Mouse (Mus musculus) liver, embryonic 12.5 days (tissue): ENCODE data around the gene Ing5. TPM values are rescaled to one million over a fixed set of nuclear protein-coding genes. Genes with fewer than 3 reads are reported as not detected.
"Not testable (repeated sequence)": the region's sequence is repeated elsewhere in the genome, so short reads cannot be mapped to it uniquely, and the experiment has no call there.

Experiments
- ATAC-seq: fragments of 200-750 bp; cut with Nextera tagmentation; 2 replicates; pipeline ENCODE4 v1.8.0; 2017; ENCODE audit warnings: moderate number of reproducible peaks, mild to moderate bottlenecking, moderate library complexity
- H3K27ac ChIP-seq: fragments of 300-500 bp; sonication (generic); 2 replicates; pipeline ENCODE4 v1.5.1; 2016; ENCODE audit warnings: mild to moderate bottlenecking
- H3K27me3 ChIP-seq: fragments of 300-500 bp; sonication (generic); replicated peaks from 2 replicates; pipeline ENCODE4 v1.6.1; 2016; ENCODE audit warnings: mild to moderate bottlenecking, moderate library complexity
- H3K36me3 ChIP-seq: fragments of 300-500 bp; sonication (generic); 2 replicates; pipeline ENCODE4 v1.6.1; 2016; ENCODE audit warnings: mild to moderate bottlenecking, moderate library complexity
- H3K4me1 ChIP-seq: fragments of 300-500 bp; sonication (generic); 2 replicates; pipeline ENCODE4 v1.6.1; 2016
- H3K4me2 ChIP-seq: fragments of 300-500 bp; sonication (generic); 2 replicates; pipeline ENCODE4 v1.6.1; 2016; ENCODE audit warnings: mild to moderate bottlenecking, moderate library complexity
- H3K4me3 ChIP-seq: fragments of 300-500 bp; sonication (generic); 2 replicates; pipeline ENCODE4 v1.5.1; 2016; ENCODE audit warnings: mild to moderate bottlenecking, moderate library complexity
- H3K9ac ChIP-seq: fragments of 300-500 bp; sonication (generic); 2 replicates; pipeline ENCODE4 v1.6.1; 2016; ENCODE audit warnings: mild to moderate bottlenecking, moderate library complexity
- H3K9me3 ChIP-seq: fragments of 300-500 bp; sonication (generic); replicated peaks from 2 replicates; pipeline ENCODE4 v1.6.1; 2016; ENCODE audit warnings: mild to moderate bottlenecking, moderate library complexity
- WGBS: fragments of 180-500 bp; shearing (Covaris S2); methylation state at CpG from one replicate; pipeline ENCODE4 v1.1.7; 2016; ENCODE audit not compliant: insufficient replicate concordance; 5-methylcytosine and 5-hydroxymethylcytosine counted together
- polyA plus RNA-seq: library from polyadenylated mRNA; unstranded; fragments of >200 nt; fragmentation: Nextera tagmentation; extraction: Ambion mirVana; gene quantifications from 2 replicates; pipeline ENCODE4 v1.2.1, GENCODE M21; 2016

Gene Ing5
- polyA plus RNA-seq, 1 experiment from 2014 or later: 15.5 TPM

DNA sequence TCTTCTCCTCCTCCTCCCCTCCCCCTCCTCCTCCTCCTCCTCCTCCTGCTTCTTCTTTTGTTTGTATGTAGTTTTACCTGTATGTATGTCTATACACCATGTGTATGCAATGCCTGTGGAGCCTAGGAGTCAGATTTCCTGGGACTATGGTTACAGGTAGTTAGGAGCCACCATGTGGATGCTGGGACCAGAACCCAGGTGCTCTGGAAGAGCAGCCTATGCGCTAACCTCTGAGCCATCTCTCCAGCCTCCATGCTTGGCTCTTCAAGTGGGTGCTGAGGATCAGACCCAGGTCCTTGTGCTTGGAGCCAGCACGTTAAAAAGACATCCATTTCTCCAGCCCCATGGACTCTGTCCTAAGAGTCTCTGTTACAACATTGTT, 32.8 kb downstream of the Ing5 start:
- H3K27me3 ChIP-seq: no peaks in the 10 kb centered on the region
- H3K4me2 ChIP-seq: no peak overlapping the region
- 84% methylated on average over 2 of the region's 2 CpGs for WGBS
- no peak overlapping the region for H3K4me3 ChIP-seq
- H3K4me1 ChIP-seq: no peaks in the 10 kb centered on the region
- H3K27ac ChIP-seq: no peak overlapping the region
- H3K36me3 ChIP-seq: peaks cover 35% of the 10 kb centered on the region
- no peak for ATAC-seq
- H3K9me3 ChIP-seq: no peaks in the 10 kb centered on the region
- no peak overlapping the region for H3K9ac ChIP-seq

DNA sequence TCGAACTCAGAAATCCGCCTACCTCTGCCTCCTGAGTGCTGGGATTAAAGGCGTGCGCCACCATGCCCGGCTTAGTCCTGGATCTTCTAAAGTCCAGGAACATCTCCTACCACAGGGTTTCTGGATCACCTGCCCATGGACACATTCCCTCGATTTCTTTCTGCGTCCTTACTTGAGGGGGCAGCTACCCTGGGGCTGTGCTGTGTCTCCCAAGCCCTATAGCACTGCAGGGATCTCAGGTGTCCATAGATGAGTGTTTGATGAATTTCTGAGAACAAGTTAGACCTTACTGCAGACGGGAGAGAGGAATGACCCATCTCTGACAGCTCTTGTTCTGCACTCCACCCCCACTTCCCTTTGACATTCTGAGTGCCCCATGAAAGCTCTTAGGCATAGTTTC, 33.6 kb downstream of the Ing5 start:
- Histone ChIP-seq H3K4me3 (no peak overlapping the region), H3K4me2 (no peak overlapping the region), H3K27me3 (no peaks in the 10 kb centered on the region), H3K4me1 (no peaks in the 10 kb centered on the region), H3K9me3 (no peaks in the 10 kb centered on the region), H3K27ac (no peak overlapping the region), H3K9ac (no peak overlapping the region), H3K36me3 (peaks cover 35% of the 10 kb centered on the region)
- no peak for ATAC-seq
- WGBS: 78% methylated on average over 8 of the region's 8 CpGs

DNA sequence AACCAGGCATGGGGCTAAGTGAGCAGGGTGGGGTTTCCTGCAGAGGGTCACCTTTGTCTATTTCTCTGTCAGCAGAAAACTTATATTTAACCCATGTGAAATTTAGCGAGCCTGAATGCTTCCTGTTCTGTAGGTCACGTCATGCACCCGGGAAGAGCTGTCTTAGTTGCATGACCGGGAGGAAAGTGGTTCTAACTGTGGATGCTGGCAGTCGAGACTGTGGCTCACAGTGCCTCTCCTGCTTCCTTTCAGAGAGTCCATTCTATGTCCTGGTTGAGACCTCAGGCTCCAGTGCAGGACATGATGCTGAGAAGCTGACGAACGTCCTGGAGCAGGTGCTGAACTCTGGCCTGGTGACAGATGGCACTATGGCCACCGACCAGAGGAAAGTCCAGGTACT, 34.8 kb downstream of the Ing5 start:
- 81% methylated on average over 8 of the region's 8 CpGs for WGBS
- H3K4me1 ChIP-seq, H3K27ac ChIP-seq, H3K4me3 ChIP-seq, H3K9me3 ChIP-seq, H3K4me2 ChIP-seq, ATAC-seq, H3K9ac ChIP-seq, H3K27me3 ChIP-seq: not testable (repeated sequence)
- peaks cover 35% of the 10 kb centered on the region for H3K36me3 ChIP-seq

- not testable (repeated sequence) for ATAC-seq, H3K27ac ChIP-seq, H3K4me1 ChIP-seq, H3K4me3 ChIP-seq, H3K4me2 ChIP-seq, H3K9me3 ChIP-seq, H3K36me3 ChIP-seq, H3K27me3 ChIP-seq, H3K9ac ChIP-seq
- 68% methylated on average over 2 of the region's 3 CpGs for WGBS
Observed at GRCm38 (mm10) chr1:93845766-93846366, 42.1 kb downstream of the Ing5 start.

GRCm38 (mm10) chr1:93855790-93856189, 52.0 kb downstream of the Ing5 start:
- H3K4me3 ChIP-seq, H3K36me3 ChIP-seq, H3K27ac ChIP-seq, H3K9ac ChIP-seq, ATAC-seq, H3K4me2 ChIP-seq, H3K27me3 ChIP-seq, H3K4me1 ChIP-seq, H3K9me3 ChIP-seq: not testable (repeated sequence)
- WGBS: 34% methylated on average over 4 of the region's 4 CpGs

DNA sequence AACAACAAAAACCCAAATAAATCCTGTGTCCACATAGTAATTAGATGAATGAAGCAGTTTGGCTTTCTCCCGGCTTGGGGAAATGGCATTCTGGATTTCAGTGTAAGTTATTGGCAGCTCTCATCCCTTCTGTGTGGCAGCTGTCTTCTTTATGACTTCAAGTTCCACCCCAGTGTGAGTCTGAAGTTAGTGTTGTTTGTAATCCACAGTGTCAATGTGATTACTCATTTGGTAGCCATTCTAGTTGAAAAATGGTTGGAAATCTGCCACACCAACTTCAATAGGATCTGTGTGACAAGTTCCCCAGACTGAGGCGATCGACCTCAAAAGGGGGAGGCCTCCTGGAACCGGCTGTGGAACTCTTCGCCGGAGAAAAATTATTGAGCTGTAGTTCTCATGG, 53.6 kb downstream of the Ing5 start:
- Histone ChIP-seq H3K36me3 (no peaks in the 10 kb centered on the region), H3K9ac (no peak overlapping the region), H3K4me3 (no peak overlapping the region), H3K4me2 (no peak overlapping the region), H3K27ac (no peak overlapping the region), H3K27me3 (no peaks in the 10 kb centered on the region), H3K4me1 (no peaks in the 10 kb centered on the region), H3K9me3 (no peaks in the 10 kb centered on the region)
- 83% methylated on average over 6 of the region's 6 CpGs for WGBS
- no peak for ATAC-seq

- H3K4me3 ChIP-seq: no peak overlapping the region
- no peaks in the 10 kb centered on the region for H3K27me3 ChIP-seq
- 72% methylated on average over 3 of the region's 3 CpGs for WGBS
- H3K9ac ChIP-seq: no peak overlapping the region
- no peak overlapping the region for H3K4me2 ChIP-seq
- no peaks in the 10 kb centered on the region for H3K9me3 ChIP-seq
- ATAC-seq: no peak
- H3K36me3 ChIP-seq: no peaks in the 10 kb centered on the region
- no peak overlapping the region for H3K27ac ChIP-seq
- H3K4me1 ChIP-seq: no peaks in the 10 kb centered on the region
Observed at GRCm38 (mm10) chr1:93857991-93858390, 54.2 kb downstream of the Ing5 start.

DNA sequence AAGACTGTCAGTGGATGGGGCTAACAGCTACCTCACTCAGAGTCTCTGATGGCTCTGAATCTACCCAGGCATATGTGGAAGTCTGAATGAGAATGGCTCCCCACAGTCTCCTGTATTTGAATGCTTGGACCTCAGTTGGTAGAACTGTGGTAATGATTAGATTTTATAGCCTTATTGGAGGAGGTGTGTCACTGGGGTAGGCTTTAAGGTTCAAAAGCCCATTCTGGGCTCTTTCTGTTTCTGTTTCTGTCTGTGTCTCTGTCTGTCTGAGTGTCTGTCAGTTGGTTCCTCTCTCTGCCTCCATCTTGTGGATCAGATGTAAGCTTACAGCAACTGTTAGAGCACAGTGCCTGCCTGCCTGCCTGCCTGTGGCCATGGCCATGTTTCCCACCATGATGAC, 55.9 kb downstream of the Ing5 start:
- no peaks in the 10 kb centered on the region for H3K36me3 ChIP-seq
- no peaks in the 10 kb centered on the region for H3K9me3 ChIP-seq
- no peak overlapping the region for H3K9ac ChIP-seq
- H3K27me3 ChIP-seq: no peaks in the 10 kb centered on the region
- H3K27ac ChIP-seq: no peak overlapping the region
- no peak for ATAC-seq
- H3K4me3 ChIP-seq: no peak overlapping the region
- H3K4me2 ChIP-seq: no peak overlapping the region
- no peaks in the 10 kb centered on the region for H3K4me1 ChIP-seq

GRCm38 (mm10) chr1:93861048-93861447, 57.3 kb downstream of the Ing5 start, which contains the start of gene Gal3st2:
TSS of gene Gal3st2 (plus strand) at chr1:93861306.
- not testable (repeated sequence) for ATAC-seq, H3K9ac ChIP-seq, H3K4me3 ChIP-seq, H3K36me3 ChIP-seq, H3K27me3 ChIP-seq, H3K27ac ChIP-seq, H3K4me1 ChIP-seq, H3K4me2 ChIP-seq, H3K9me3 ChIP-seq
- 40% methylated on average over 2 of the region's 2 CpGs for WGBS

Other genes starting within 250 kb of the Ing5 start
- 60.1 and 65.0 TPM in 2 replicates for gene Stk25, start 145.3 kb upstream of the Ing5 start, polyA plus RNA-seq
- gene Bok, start 118.3 kb upstream of the Ing5 start, polyA plus RNA-seq: 8.7 TPM in 2 replicates
- gene Atg4b, start 52.5 kb upstream of the Ing5 start, polyA plus RNA-seq: 75.0 and 87.6 TPM in 2 replicates
- gene Thap4, start 49.1 kb upstream of the Ing5 start, polyA plus RNA-seq: 19.3 and 22.2 TPM in 2 replicates
- gene Dtymk, start 2.0 kb upstream of the Ing5 start, polyA plus RNA-seq: 197 and 199 TPM in 2 replicates
- 7.6 and 8.0 TPM in 2 replicates for gene D2hgdh, start 20.9 kb downstream of the Ing5 start, polyA plus RNA-seq
- not detected in 2 replicates for gene Gal3st2, start 57.3 kb downstream of the Ing5 start, polyA plus RNA-seq
- gene Gal3st2b, start 114.3 kb downstream of the Ing5 start, polyA plus RNA-seq: not detected in 2 replicates
- not detected in 2 replicates for gene Gal3st2c, start 186.5 kb downstream of the Ing5 start, polyA plus RNA-seq
- gene Neu4, start 216.5 kb downstream of the Ing5 start, polyA plus RNA-seq: not detected in 2 replicates
- not detected in 2 replicates for gene Pdcd1, start 248.6 kb downstream of the Ing5 start, polyA plus RNA-seq